Mouse (Mus musculus): Measurements from ENCODE around the gene Olfr699. TPM values are rescaled to one million over a fixed set of nuclear protein-coding genes. Genes with fewer than 3 reads are reported as not detected.
"Not testable (repeated sequence)": the region's sequence is repeated elsewhere in the genome, so short reads cannot be mapped to it uniquely, and the experiment has no call there.

Gene Olfr699
- total and polyA plus RNA-seq, 3 experiments, result 0.11 TPM; not detected in 2

GRCm38 (mm10) chr7:106788330-106788729 lies 4.7 kb downstream of the Olfr699 start:
- ATAC-seq (ENCODE audit: extremely low read depth, insufficient number of reproducible peaks, low FRiP score, poor library complexity, severe bottlenecking) (peak; percentile 22; the same call in 1 of the 2 replicates), DNase-seq (ENCODE audit: low spot score) (no peak)
- no peak for TF ChIP-seq TAL1 (conservative IDR thresholded peaks at IDR 0.05; ENCODE audit: low read depth, low read length)
- TF ChIP-seq GATA1 (IDR thresholded peaks at IDR 0.05; ENCODE audit: borderline replicate concordance, low read length), result no peak
- no peak for TF ChIP-seq CTCF (IDR thresholded peaks at IDR 0.05; ENCODE audit: low read depth, low read length)
- no peak for TF ChIP-seq GATA2 (IDR thresholded peaks at IDR 0.05; ENCODE audit: borderline replicate concordance, low read depth, low read length)
- no peak for TF ChIP-seq POLR2AphosphoS5 (IDR thresholded peaks at IDR 0.05; ENCODE audit: insufficient replicate concordance, low read depth, low read length)
- H3K36me3 ChIP-seq (replicated peaks), result no peaks in the 10 kb centered on the region
- no peak overlapping the region for H3K4me3 ChIP-seq (ENCODE audit: low read depth, low read length)
- peaks cover 5% of the 10 kb centered on the region; the same call in 1 of the 2 replicates for H3K4me1 ChIP-seq (ENCODE audit: insufficient read depth, low read depth, low read length)
- H3K9me3 ChIP-seq (replicated peaks), result no peaks in the 10 kb centered on the region
- H3K27me3 ChIP-seq (ENCODE audit: insufficient read depth, low read length), result no peaks in the 10 kb centered on the region

GRCm38 (mm10) chr7:106761008-106761407 lies 32.0 kb downstream of the Olfr699 start:
- not testable (repeated sequence) for H3K4me1 ChIP-seq (ENCODE audit: insufficient read depth, low read depth, low read length); DNase-seq (ENCODE audit: low spot score); H3K4me3 ChIP-seq (ENCODE audit: low read depth, low read length); H3K9me3 ChIP-seq (replicated peaks); ATAC-seq (ENCODE audit: extremely low read depth, insufficient number of reproducible peaks, low FRiP score, poor library complexity, severe bottlenecking); H3K36me3 ChIP-seq (replicated peaks); H3K27me3 ChIP-seq (ENCODE audit: insufficient read depth, low read length)

DNA sequence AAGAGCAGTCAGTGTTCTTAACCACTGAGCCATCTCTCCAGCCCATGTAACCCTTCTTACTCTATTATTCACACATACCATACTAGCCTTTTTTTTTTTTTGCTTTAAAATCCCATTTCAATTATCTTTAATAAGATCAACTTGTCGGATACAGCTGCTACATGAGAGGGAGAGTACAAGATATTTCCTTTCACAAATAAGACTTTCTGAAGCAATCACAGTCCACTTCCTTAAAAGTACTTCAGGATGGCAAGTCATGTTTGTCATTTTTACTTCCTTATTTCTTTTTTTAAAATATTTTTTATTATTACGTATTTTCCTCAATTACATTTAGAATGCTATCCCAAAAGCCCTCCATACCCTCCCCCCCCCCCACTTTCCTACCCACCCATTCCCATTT lies 34.2 kb downstream of the Olfr699 start:
- no peak for ATAC-seq (ENCODE audit: extremely low read depth, insufficient number of reproducible peaks, low FRiP score, poor library complexity, severe bottlenecking)
- TF ChIP-seq POLR2AphosphoS5 (IDR thresholded peaks at IDR 0.05; ENCODE audit: insufficient replicate concordance, low read depth, low read length), result no peak
- TF ChIP-seq GATA2 (IDR thresholded peaks at IDR 0.05; ENCODE audit: borderline replicate concordance, low read depth, low read length), result no peak
- TF ChIP-seq CTCF (IDR thresholded peaks at IDR 0.05; ENCODE audit: low read depth, low read length), result no peak
- TF ChIP-seq GATA1 (IDR thresholded peaks at IDR 0.05; ENCODE audit: borderline replicate concordance, low read length), result no peak
- TF ChIP-seq TAL1 (conservative IDR thresholded peaks at IDR 0.05; ENCODE audit: low read depth, low read length), result no peak
- Histone ChIP-seq H3K9me3 (replicated peaks) (no peaks in the 10 kb centered on the region), H3K4me1 (ENCODE audit: insufficient read depth, low read depth, low read length) (peaks cover 3% of the 10 kb centered on the region; the same call in 1 of the 2 replicates), H3K4me3 (ENCODE audit: low read depth, low read length) (no peak overlapping the region), H3K36me3 (replicated peaks) (no peaks in the 10 kb centered on the region), H3K27me3 (ENCODE audit: insufficient read depth, low read length) (no peaks in the 10 kb centered on the region)
- no peak for DNase-seq (ENCODE audit: low spot score)

- TF ChIP-seq TAL1 (conservative IDR thresholded peaks at IDR 0.05; ENCODE audit: low read depth, low read length) (no peak), POLR2AphosphoS5 (IDR thresholded peaks at IDR 0.05; ENCODE audit: insufficient replicate concordance, low read depth, low read length) (no peak)
- no peak for ATAC-seq (ENCODE audit: extremely low read depth, insufficient number of reproducible peaks, low FRiP score, poor library complexity, severe bottlenecking)
- DNase-seq (ENCODE audit: low spot score), result no peak
These were observed 37.7 kb downstream of the Olfr699 start, which contains the start of gene Olfr698 for GRCm38 (mm10) chr7:106755297-106755696. Olfr698 (minus strand) TSS chr7:106755397.

DNA sequence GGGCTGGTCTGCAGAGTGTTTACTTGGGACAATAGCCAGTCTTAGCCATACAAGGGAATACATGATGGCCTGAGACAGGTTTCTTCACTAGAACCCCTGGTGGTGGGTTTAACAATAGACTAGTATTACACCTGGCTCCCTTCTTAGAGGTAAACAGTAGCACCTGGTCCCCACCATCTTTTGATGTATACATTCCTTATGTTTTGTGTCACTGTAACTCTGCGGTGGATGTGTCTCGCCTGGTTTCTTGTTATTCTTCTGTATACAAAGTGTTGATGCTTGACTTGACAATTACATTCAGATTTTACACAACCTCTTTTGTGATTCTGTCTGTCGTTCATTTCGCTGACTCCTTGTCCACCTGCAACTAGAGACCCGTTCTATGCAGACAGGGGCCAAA lies 47.2 kb downstream of the Olfr699 start:
- TF ChIP-seq POLR2AphosphoS5 (IDR thresholded peaks at IDR 0.05; ENCODE audit: insufficient replicate concordance, low read depth, low read length) (no peak), CTCF (IDR thresholded peaks at IDR 0.05; ENCODE audit: low read depth, low read length) (no peak), GATA1 (IDR thresholded peaks at IDR 0.05; ENCODE audit: borderline replicate concordance, low read length) (no peak), GATA2 (IDR thresholded peaks at IDR 0.05; ENCODE audit: borderline replicate concordance, low read depth, low read length) (no peak), TAL1 (conservative IDR thresholded peaks at IDR 0.05; ENCODE audit: low read depth, low read length) (no peak)
- no peak for DNase-seq (ENCODE audit: low spot score)
- Histone ChIP-seq H3K9me3 (replicated peaks) (no peaks in the 10 kb centered on the region), H3K36me3 (replicated peaks) (no peaks in the 10 kb centered on the region), H3K4me1 (ENCODE audit: insufficient read depth, low read depth, low read length) (no peaks in the 10 kb centered on the region), H3K27me3 (ENCODE audit: insufficient read depth, low read length) (no peaks in the 10 kb centered on the region), H3K4me3 (ENCODE audit: low read depth, low read length) (no peak overlapping the region)
- ATAC-seq (ENCODE audit: extremely low read depth, insufficient number of reproducible peaks, low FRiP score, poor library complexity, severe bottlenecking), result no peak

More at GRCm38 (mm10) chr7:106755297-106755696, 37.7 kb downstream of the Olfr699 start, which contains the start of gene Olfr698:
- Histone ChIP-seq H3K4me3 (ENCODE audit: low read depth, low read length) (no peak within 1 kb of the TSS), H3K4me1 (ENCODE audit: insufficient read depth, low read depth, low read length) (no peaks in the 10 kb centered on the region), H3K27me3 (ENCODE audit: insufficient read depth, low read length) (no peaks in the 10 kb centered on the region), H3K9me3 (replicated peaks) (no peaks in the 10 kb centered on the region), H3K36me3 (replicated peaks) (no peaks in the 10 kb centered on the region)

GRCm38 (mm10) chr7:106742343-106742742 lies 50.7 kb downstream of the Olfr699 start, which contains the start of gene Olfr697:
Olfr697 (minus strand) TSS chr7:106742443.
- no peak within 1 kb of the TSS for H3K4me3 ChIP-seq (ENCODE audit: low read depth, low read length)
- H3K9me3 ChIP-seq (replicated peaks), result no peaks in the 10 kb centered on the region
- ATAC-seq (ENCODE audit: extremely low read depth, insufficient number of reproducible peaks, low FRiP score, poor library complexity, severe bottlenecking) (no peak), DNase-seq (ENCODE audit: low spot score) (no peak)
- TF ChIP-seq GATA1 (IDR thresholded peaks at IDR 0.05; ENCODE audit: borderline replicate concordance, low read length) (no peak), CTCF (IDR thresholded peaks at IDR 0.05; ENCODE audit: low read depth, low read length) (no peak), POLR2AphosphoS5 (IDR thresholded peaks at IDR 0.05; ENCODE audit: insufficient replicate concordance, low read depth, low read length) (no peak), GATA2 (IDR thresholded peaks at IDR 0.05; ENCODE audit: borderline replicate concordance, low read depth, low read length) (no peak), TAL1 (conservative IDR thresholded peaks at IDR 0.05; ENCODE audit: low read depth, low read length) (no peak)
- no peaks in the 10 kb centered on the region for H3K4me1 ChIP-seq (ENCODE audit: insufficient read depth, low read depth, low read length)
- H3K27me3 ChIP-seq (ENCODE audit: insufficient read depth, low read length), result no peaks in the 10 kb centered on the region
- no peaks in the 10 kb centered on the region for H3K36me3 ChIP-seq (replicated peaks)

Other genes starting within 250 kb of the Olfr699 start
- gene Olfr693, start 112.6 kb downstream of the Olfr699 start, total RNA-seq (2014; fragmentation: Nextera tagmentation), result not detected in 2 replicates
- gene Olfr693, start 112.6 kb downstream of the Olfr699 start, total RNA-seq (2017), result 0.12 and 0.16 TPM in 2 replicates
- not detected in 2 replicates for gene Olfr693, start 112.6 kb downstream of the Olfr699 start, polyA plus RNA-seq (2012)
- not detected in 2 replicates for gene Olfr694, start 101.4 kb downstream of the Olfr699 start, total RNA-seq (2014; fragmentation: Nextera tagmentation)
- gene Olfr694, start 101.4 kb downstream of the Olfr699 start, total RNA-seq (2017), result 0.12 and 0.16 TPM in 2 replicates
- gene Olfr694, start 101.4 kb downstream of the Olfr699 start, polyA plus RNA-seq (2012), result not detected in 2 replicates
- gene Olfr695, start 76.8 kb downstream of the Olfr699 start, total RNA-seq (2014; fragmentation: Nextera tagmentation), result not detected in 2 replicates
- 0.06 and 0.11 TPM in 2 replicates for gene Olfr695, start 76.8 kb downstream of the Olfr699 start, total RNA-seq (2017)
- not detected in 2 replicates for gene Olfr695, start 76.8 kb downstream of the Olfr699 start, polyA plus RNA-seq (2012)
- not detected in 2 replicates for gene Olfr697, start 50.8 kb downstream of the Olfr699 start, total RNA-seq (2014; fragmentation: Nextera tagmentation)
- gene Olfr697, start 50.8 kb downstream of the Olfr699 start, total RNA-seq (2017), result 0.22 TPM in 1 of 2 replicates, not detected in the other
- not detected in 2 replicates for gene Olfr697, start 50.8 kb downstream of the Olfr699 start, polyA plus RNA-seq (2012)
- gene Olfr698, start 37.8 kb downstream of the Olfr699 start, total RNA-seq (2014; fragmentation: Nextera tagmentation), result not detected in 2 replicates
- 0.06 and 0.11 TPM in 2 replicates for gene Olfr698, start 37.8 kb downstream of the Olfr699 start, total RNA-seq (2017)
- not detected in 2 replicates for gene Olfr698, start 37.8 kb downstream of the Olfr699 start, polyA plus RNA-seq (2012)
- not detected in 2 replicates for gene Olfr700, start 15.6 kb upstream of the Olfr699 start, total RNA-seq (2014; fragmentation: Nextera tagmentation)
- gene Olfr700, start 15.6 kb upstream of the Olfr699 start, total RNA-seq (2017), result not detected in 2 replicates
- gene Olfr700, start 15.6 kb upstream of the Olfr699 start, polyA plus RNA-seq (2012), result not detected in 2 replicates
- not detected in 2 replicates for gene Olfr701, start 20.9 kb upstream of the Olfr699 start, total RNA-seq (2014; fragmentation: Nextera tagmentation)
- 0.06 and 0.16 TPM in 2 replicates for gene Olfr701, start 20.9 kb upstream of the Olfr699 start, total RNA-seq (2017)
- gene Olfr701, start 20.9 kb upstream of the Olfr699 start, polyA plus RNA-seq (2012), result not detected in 2 replicates
- not detected in 2 replicates for gene Olfr702, start 40.7 kb upstream of the Olfr699 start, total RNA-seq (2014; fragmentation: Nextera tagmentation)
- gene Olfr702, start 40.7 kb upstream of the Olfr699 start, total RNA-seq (2017), result 0.11 TPM in 1 of 2 replicates, not detected in the other
- not detected in 2 replicates for gene Olfr702, start 40.7 kb upstream of the Olfr699 start, polyA plus RNA-seq (2012)
- not detected in 2 replicates for gene Olfr703, start 50.2 kb upstream of the Olfr699 start, total RNA-seq (2014; fragmentation: Nextera tagmentation)
- not detected in 2 replicates for gene Olfr703, start 50.2 kb upstream of the Olfr699 start, total RNA-seq (2017)
- gene Olfr703, start 50.2 kb upstream of the Olfr699 start, polyA plus RNA-seq (2012), result not detected in 2 replicates
- gene Olfr704, start 70.0 kb upstream of the Olfr699 start, total RNA-seq (2014; fragmentation: Nextera tagmentation), result not detected in 2 replicates
- 0.22 TPM in 1 of 2 replicates, not detected in the other for gene Olfr704, start 70.0 kb upstream of the Olfr699 start, total RNA-seq (2017)
- gene Olfr704, start 70.0 kb upstream of the Olfr699 start, polyA plus RNA-seq (2012), result not detected in 2 replicates
- not detected in 2 replicates for gene Olfr705, start 83.7 kb upstream of the Olfr699 start, total RNA-seq (2014; fragmentation: Nextera tagmentation)
- gene Olfr705, start 83.7 kb upstream of the Olfr699 start, total RNA-seq (2017), result 0.05 TPM in 1 of 2 replicates, not detected in the other
- gene Olfr705, start 83.7 kb upstream of the Olfr699 start, polyA plus RNA-seq (2012), result not detected in 2 replicates
- gene Olfr706, start 95.0 kb upstream of the Olfr699 start, total RNA-seq (2014; fragmentation: Nextera tagmentation), result not detected in 2 replicates
- 0.06 TPM in 1 of 2 replicates, not detected in the other for gene Olfr706, start 95.0 kb upstream of the Olfr699 start, total RNA-seq (2017)
- gene Olfr706, start 95.0 kb upstream of the Olfr699 start, polyA plus RNA-seq (2012), result not detected in 2 replicates
- not detected in 2 replicates for gene Olfr707, start 108.0 kb upstream of the Olfr699 start, total RNA-seq (2014; fragmentation: Nextera tagmentation)
- gene Olfr707, start 108.0 kb upstream of the Olfr699 start, total RNA-seq (2017), result not detected in 2 replicates
- not detected in 2 replicates for gene Olfr707, start 108.0 kb upstream of the Olfr699 start, polyA plus RNA-seq (2012)
- not detected in 2 replicates for gene Olfr1532-ps1, start 114.8 kb upstream of the Olfr699 start, total RNA-seq (2014; fragmentation: Nextera tagmentation)
- gene Olfr1532-ps1, start 114.8 kb upstream of the Olfr699 start, total RNA-seq (2017), result not detected in 2 replicates
- not detected in 2 replicates for gene Olfr1532-ps1, start 114.8 kb upstream of the Olfr699 start, polyA plus RNA-seq (2012)
- gene Olfr709-ps1, start 139.0 kb upstream of the Olfr699 start, total RNA-seq (2014; fragmentation: Nextera tagmentation), result not detected in 2 replicates
- 0.05 and 0.06 TPM in 2 replicates for gene Olfr709-ps1, start 139.0 kb upstream of the Olfr699 start, total RNA-seq (2017)
- not detected in 2 replicates for gene Olfr709-ps1, start 139.0 kb upstream of the Olfr699 start, polyA plus RNA-seq (2012)
- not detected in 2 replicates for gene Olfr710, start 155.1 kb upstream of the Olfr699 start, total RNA-seq (2014; fragmentation: Nextera tagmentation)
- not detected in 2 replicates for gene Olfr710, start 155.1 kb upstream of the Olfr699 start, total RNA-seq (2017)
- not detected in 2 replicates for gene Olfr710, start 155.1 kb upstream of the Olfr699 start, polyA plus RNA-seq (2012)
- gene Olfr6, start 170.7 kb upstream of the Olfr699 start, total RNA-seq (2014; fragmentation: Nextera tagmentation), result not detected in 2 replicates
- 0.12 and 0.22 TPM in 2 replicates for gene Olfr6, start 170.7 kb upstream of the Olfr699 start, total RNA-seq (2017)
- not detected in 2 replicates for gene Olfr6, start 170.7 kb upstream of the Olfr699 start, polyA plus RNA-seq (2012)
- gene Olfr711, start 182.3 kb upstream of the Olfr699 start, total RNA-seq (2014; fragmentation: Nextera tagmentation), result not detected in 2 replicates
- gene Olfr711, start 182.3 kb upstream of the Olfr699 start, total RNA-seq (2017), result under 0.01 and 0.11 TPM in 2 replicates
- not detected in 2 replicates for gene Olfr711, start 182.3 kb upstream of the Olfr699 start, polyA plus RNA-seq (2012)
- gene Olfr2, start 212.9 kb upstream of the Olfr699 start, total RNA-seq (2014; fragmentation: Nextera tagmentation), result not detected in 2 replicates
- 0.06 TPM in 1 of 2 replicates, not detected in the other for gene Olfr2, start 212.9 kb upstream of the Olfr699 start, total RNA-seq (2017)
- not detected in 2 replicates for gene Olfr2, start 212.9 kb upstream of the Olfr699 start, polyA plus RNA-seq (2012)
- not detected in 2 replicates for gene Olfr713, start 238.0 kb upstream of the Olfr699 start, total RNA-seq (2014; fragmentation: Nextera tagmentation)
- 0.05 and 0.12 TPM in 2 replicates for gene Olfr713, start 238.0 kb upstream of the Olfr699 start, total RNA-seq (2017)
- gene Olfr713, start 238.0 kb upstream of the Olfr699 start, polyA plus RNA-seq (2012), result not detected in 2 replicates